Mouse (Mus musculus): ENCODE data around the gene Arid4b. TPM values are rescaled to one million over a fixed set of nuclear protein-coding genes. Genes with fewer than 3 reads are reported as not detected.

The Arid4b gene
- 100 to 1,000 TPM; 117 to 127 TPM for total RNA-seq (2023)

GRCm38 (mm10) chr13:14063013-14063941, at the start of gene Arid4b, which contains the start of gene Ggps1:
Gene Arid4b, plus strand, starts transcription at chr13:14063232.
Gene Ggps1, minus strand, starts transcription at chr13:14063488.

GRCm38 (mm10) chr13:14039292-14039965, 23.6 kb upstream of the Arid4b start, which contains the start of gene Tbce:
Gene Tbce, minus strand, starts transcription at chr13:14039638.

Other genes starting within 250 kb of the Arid4b start
- gene B3galnt2, start 108.8 kb upstream of the Arid4b start, total RNA-seq (2023), result 10 to 100 TPM; 29.1 to 34.1 TPM
- gene Tbce, start 23.6 kb upstream of the Arid4b start, total RNA-seq (2023), result 10 to 100 TPM; 79.3 to 81.7 TPM
- gene Ggps1, start 256 bp downstream of the Arid4b start, total RNA-seq (2023), result 10 to 100 TPM; 60.8 to 64.8 TPM

All from T-cell, adult 66 days (primary cell).